Mouse (Mus musculus) brain, embryonic 14.5 days (tissue): ENCODE measurements around the gene Dnah2.

Experiments used
- CTCF ChIP-seq: fragments of 200-500 bp; IDR thresholded peaks from 2 replicates; pipeline ENCODE4 v1.5.1; 2012; ENCODE audit warnings: inconsistent platforms, mild to moderate bottlenecking, moderate library complexity, borderline replicate concordance; ENCODE audit not compliant: insufficient read depth, insufficient read length; ENCODE audit errors: extremely low read depth
- POLR2A ChIP-seq: fragments of 200-500 bp; IDR thresholded peaks from 2 replicates; pipeline ENCODE4 v1.6.1; 2012; ENCODE audit warnings: mild to moderate bottlenecking, inconsistent platforms, borderline replicate concordance; ENCODE audit not compliant: poor library complexity, insufficient read depth, insufficient read length, severe bottlenecking; ENCODE audit errors: extremely low read depth

- TF ChIP-seq CTCF (no peak), POLR2A (no peak)
Observed at GRCm38 (mm10) chr11:69578301-69578700, 29.4 kb upstream of the Dnah2 start.
